Comparison of ENCODE assay signal across 8 mouse cellular contexts in genomic region chr17:86754806-86755571, GRCm38 (mm10). TPM values are rescaled to one million over a fixed set of nuclear protein-coding genes. Genes with fewer than 3 reads are reported as not detected.
DNase-seq lines count a peak whose midpoint lies in the region; ATAC-seq lines count a peak whose summit lies in the region.

No protein-coding gene starts in this region.

- peak; percentile 61 for DNase-seq in ovary, adult 18-20 months (ENCODE audit: low spot score)
- no peak for DNase-seq in ovary, postnatal 10 days (ENCODE audit: low spot score)
- peak; percentile 74 to 78 for DNase-seq in heart, postnatal 10 days
- DNase-seq in thymus, postnatal 14 days: peak; percentile 34
- DNase-seq in left cerebral cortex, adult 11 months (ENCODE audit: low spot score): no peak

- H3K27me3 ChIP-seq in embryonic facial prominence, embryonic 15.5 days: peaks cover 55% of the 10 kb centered on the region
- H3K27me3 ChIP-seq in limb, embryonic 12.5 days: peaks cover 66% of the 10 kb centered on the region
- H3K27me3 ChIP-seq in midbrain, embryonic 15.5 days (replicated peaks): peaks cover 60% of the 10 kb centered on the region

- H3K4me3 ChIP-seq in embryonic facial prominence, embryonic 15.5 days (replicated peaks): peak overlapping the region; percentile 57
- H3K4me3 ChIP-seq in limb, embryonic 12.5 days (replicated peaks): peak overlapping the region; percentile 58
- peak overlapping the region; percentile 54 for H3K4me3 ChIP-seq in midbrain, embryonic 15.5 days

- H3K4me2 ChIP-seq in embryonic facial prominence, embryonic 15.5 days (replicated peaks): peak overlapping the region; percentile 82
- peak overlapping the region; percentile 96 for H3K4me2 ChIP-seq in limb, embryonic 12.5 days
- peak overlapping the region; percentile 97 for H3K4me2 ChIP-seq in midbrain, embryonic 15.5 days

- no peak for ATAC-seq in embryonic facial prominence, embryonic 15.5 days (ENCODE audit: insufficient number of reproducible peaks, low FRiP score, low TSS enrichment, low read depth)
- no peak for ATAC-seq in limb, embryonic 12.5 days (ENCODE audit: insufficient number of reproducible peaks, insufficient read depth, low FRiP score, low TSS enrichment, low read depth)
- ATAC-seq in midbrain, embryonic 15.5 days (replicated peaks): no peak

- WGBS in embryonic facial prominence, embryonic 15.5 days: 2% methylated on average over 52 of the region's 52 CpGs
- 2% methylated on average over 52 of the region's 52 CpGs for WGBS in limb, embryonic 12.5 days
- WGBS in midbrain, embryonic 15.5 days: 2% methylated on average over 52 of the region's 52 CpGs

- peaks cover 25% of the 10 kb centered on the region for H3K4me1 ChIP-seq in embryonic facial prominence, embryonic 15.5 days
- H3K4me1 ChIP-seq in limb, embryonic 12.5 days (replicated peaks): peaks cover 22% of the 10 kb centered on the region
- H3K4me1 ChIP-seq in midbrain, embryonic 15.5 days: peaks cover 30% of the 10 kb centered on the region

- intact Hi-C loops in heart, postnatal 10 days (cut with DNase I): loop anchor here (1.0 to 10.0 kb wide), 5 partner anchors 15 to 258 kb away; no protein-coding TSS in a partner anchor

- peak overlapping the region; percentile 16; the same call in 1 of the 2 replicates for H3K9ac ChIP-seq in embryonic facial prominence, embryonic 15.5 days
- H3K9ac ChIP-seq in limb, embryonic 12.5 days (replicated peaks): 0 out of 2 replicates have a peak overlapping the region, but pooled peaks have one; percentile 44
- no peak overlapping the region for H3K9ac ChIP-seq in midbrain, embryonic 15.5 days

- H3K36me3 ChIP-seq in embryonic facial prominence, embryonic 15.5 days: no peaks in the 10 kb centered on the region
- H3K36me3 ChIP-seq in limb, embryonic 12.5 days: no peaks in the 10 kb centered on the region
- no peaks in the 10 kb centered on the region for H3K36me3 ChIP-seq in midbrain, embryonic 15.5 days (replicated peaks)

- no peak overlapping the region for H3K27ac ChIP-seq in embryonic facial prominence, embryonic 15.5 days (replicated peaks)
- H3K27ac ChIP-seq in limb, embryonic 12.5 days: no peak overlapping the region
- H3K27ac ChIP-seq in midbrain, embryonic 15.5 days: no peak overlapping the region

- H3K9me3 ChIP-seq in embryonic facial prominence, embryonic 15.5 days (replicated peaks): no peaks in the 10 kb centered on the region
- H3K9me3 ChIP-seq in limb, embryonic 12.5 days: no peaks in the 10 kb centered on the region
- no peaks in the 10 kb centered on the region for H3K9me3 ChIP-seq in midbrain, embryonic 15.5 days

RNA-seq across cellular contexts. Expression of gene Epas1, which starts 1.5 kb away (rescaled TPM):
- polyA plus RNA-seq in embryonic facial prominence, embryonic 15.5 days (2015; fragmentation: Nextera tagmentation; extraction: Ambion mirVana): 6.0 and 9.8 TPM in 2 replicates
- 100 to 1,000 TPM; 222 to 225 TPM for total RNA-seq in heart, postnatal 10 days (2021)
- 2.1 and 2.4 TPM in 2 replicates for polyA plus RNA-seq in limb, embryonic 12.5 days (2016; fragmentation: Nextera tagmentation; extraction: Ambion mirVana)
- polyA plus RNA-seq in midbrain, embryonic 15.5 days (2015; fragmentation: Nextera tagmentation; extraction: Ambion mirVana): 5.1 and 5.2 TPM in 2 replicates

Comparison
In these comparisons a context has a peak if more than half of its experiments do, and no peak if none do; other contexts are left out.
1. DNase-seq: peak in ovary, adult 18-20 months (single experiment), heart, postnatal 10 days (2 of 2) and thymus, postnatal 14 days (single experiment); none in ovary, postnatal 10 days (single experiment) and left cerebral cortex, adult 11 months (single experiment).
2. Peak in every context shown above with its lines, with median percentiles within 50 percentile points of each other: H3K4me2 ChIP-seq and H3K4me3 ChIP-seq.